In genomic region chr7:13023928-13024731, GRCm38 (mm10) we compare ENCODE assay signal across 8 mouse cellular contexts. TPM values are rescaled to one million over a fixed set of nuclear protein-coding genes. Genes with fewer than 3 reads are reported as not detected.
DNase-seq lines count a peak whose midpoint lies in the region; ATAC-seq lines count a peak whose summit lies in the region.

No protein-coding gene starts in this region.

- H3K27ac ChIP-seq in hindbrain, embryonic 14.5 days: peak overlapping the region; percentile 98

- H3K9me3 ChIP-seq in hindbrain, embryonic 14.5 days (ENCODE audit: control insufficient read depth, low read length): no peaks in the 10 kb centered on the region

- DNase-seq in T-cell, adult 2 months (ENCODE audit: low spot score): peak; percentile 93
- peak; percentile 97 to 99 for DNase-seq in cerebellum, postnatal 25 days
- peak; percentile 95 for DNase-seq in frontal cortex, postnatal 25 days (ENCODE audit: low spot score in 2 of 2)
- DNase-seq in hindbrain, embryonic 14.5 days (ENCODE audit: low spot score): peak; percentile 94
- peak; percentile 96 to 98 for DNase-seq in layer of hippocampus, postnatal 36 days
- peak; percentile 90 for DNase-seq in lung, postnatal 25 days (ENCODE audit: low spot score)
- DNase-seq in retina, adult 2 months (ENCODE audit: low read depth, low spot score): peak; percentile 87
- DNase-seq in thymus, postnatal 25 days: peak; percentile 96

- peak; percentile 90 for ATAC-seq in hindbrain, embryonic 14.5 days (ENCODE audit: low FRiP score)

- H3K9ac ChIP-seq in hindbrain, embryonic 14.5 days: peak overlapping the region; percentile 94

- H3K4me1 ChIP-seq in hindbrain, embryonic 14.5 days (replicated peaks; ENCODE audit: control insufficient read depth, insufficient read depth, low read length): peaks cover 27% of the 10 kb centered on the region

- peak overlapping the region; percentile 99 for H3K4me3 ChIP-seq in hindbrain, embryonic 14.5 days (replicated peaks; ENCODE audit: low read length)

- peaks cover 38% of the 10 kb centered on the region for H3K36me3 ChIP-seq in hindbrain, embryonic 14.5 days (replicated peaks; ENCODE audit: control insufficient read depth, insufficient read depth)

- no peaks in the 10 kb centered on the region for H3K27me3 ChIP-seq in hindbrain, embryonic 14.5 days (ENCODE audit: control insufficient read depth, insufficient read depth, low read length)

- H3K4me2 ChIP-seq in hindbrain, embryonic 14.5 days (replicated peaks): peak overlapping the region; percentile 99

- WGBS in hindbrain, embryonic 14.5 days: under 1% methylated on average over 87 of the region's 95 CpGs

RNA-seq across cellular contexts. Expression of gene Chmp2a, which starts 10.5 kb away (rescaled TPM):
- polyA plus RNA-seq in hindbrain, embryonic 14.5 days (2014; fragmentation: Nextera tagmentation; extraction: Ambion mirVana): 173 and 184 TPM in 2 replicates
- 100 to 1,000 TPM; 137 to 146 TPM for total RNA-seq in layer of hippocampus, postnatal 36 days (2021)

RNA-seq across cellular contexts. Expression of gene Ube2m, which starts 13.9 kb away (rescaled TPM):
- polyA plus RNA-seq in hindbrain, embryonic 14.5 days (2014; fragmentation: Nextera tagmentation; extraction: Ambion mirVana): 178 and 179 TPM in 2 replicates
- 100 to 1,000 TPM; 193 TPM for total RNA-seq in layer of hippocampus, postnatal 36 days (2021)

RNA-seq across cellular contexts. Expression of gene Zbtb45, which starts 14.3 kb away (rescaled TPM):
- polyA plus RNA-seq in hindbrain, embryonic 14.5 days (2014; fragmentation: Nextera tagmentation; extraction: Ambion mirVana): 37.9 and 40.8 TPM in 2 replicates
- 10 to 100 TPM; 33.6 to 37.8 TPM for total RNA-seq in layer of hippocampus, postnatal 36 days (2021)

RNA-seq across cellular contexts. Expression of gene Trim28, which starts 25.2 kb away (rescaled TPM):
- 268 and 271 TPM in 2 replicates for polyA plus RNA-seq in hindbrain, embryonic 14.5 days (2014; fragmentation: Nextera tagmentation; extraction: Ambion mirVana)
- 100 to 1,000 TPM; 235 to 241 TPM for total RNA-seq in layer of hippocampus, postnatal 36 days (2021)

RNA-seq across cellular contexts. Expression of gene Slc27a5, which starts 26.1 kb away (rescaled TPM):
- 0.14 and 0.29 TPM in 2 replicates for polyA plus RNA-seq in hindbrain, embryonic 14.5 days (2014; fragmentation: Nextera tagmentation; extraction: Ambion mirVana)
- under 1 TPM in 1 of 2 experiments, not detected in 1; 0.20 TPM for total RNA-seq in layer of hippocampus, postnatal 36 days (2021)

Comparison
In these comparisons a context has a peak if more than half of its experiments do, and no peak if none do; other contexts are left out.
1. Peak in every context shown above with its lines: DNase-seq, ATAC-seq, H3K4me3 ChIP-seq and H3K27ac ChIP-seq.